In genomic region chr8:91530656-91531055, GRCm38 (mm10) we compare ENCODE assay signal across 24 mouse cellular contexts.
DNase-seq lines count a peak whose midpoint lies in the region; ATAC-seq and TF ChIP-seq lines count a peak whose summit lies in the region.
"Had no signal": no experiment of that assay in that cellular context is flagged by ENCODE, and none has a peak within 500 bp of the region (broad histone marks: within the 10 kb centered on the region; RNA-seq: fewer than 3 reads in every experiment).

No protein-coding gene starts in this region.

- H3K27me3 ChIP-seq in kidney, adult 2 months (replicated peaks; ENCODE audit: control insufficient read depth, insufficient read depth, low read length): no peaks in the 10 kb centered on the region
- H3K27me3 ChIP-seq in kidney, embryonic 15.5 days: peaks cover 30% of the 10 kb centered on the region
- no peaks in the 10 kb centered on the region for H3K27me3 ChIP-seq in liver, adult 2 months (ENCODE audit: control insufficient read depth, insufficient read depth, low read length)
- H3K27me3 ChIP-seq: CH12.LX, Patski had no signal

- H3K4me3 ChIP-seq in kidney, adult 2 months (ENCODE audit: insufficient read depth, low read depth, low read length): no peak overlapping the region
- no peak overlapping the region for H3K4me3 ChIP-seq in kidney, embryonic 15.5 days (replicated peaks)
- no peak overlapping the region for H3K4me3 ChIP-seq in liver, adult 2 months (ENCODE audit: insufficient read depth, low read depth, low read length)
- H3K4me3 ChIP-seq: embryonic facial prominence, embryonic 10.5 days; embryonic facial prominence, embryonic 12.5 days; forebrain, embryonic 13.5 days; forebrain, embryonic 15.5 days had no signal

- no peak for TF ChIP-seq POLR2A in kidney, adult 2 months (IDR thresholded peaks at IDR 0.05; ENCODE audit: low read depth, low read length)
- no peak for TF ChIP-seq POLR2A in liver, adult 2 months (IDR thresholded peaks at IDR 0.05; ENCODE audit: extremely low read depth, insufficient read depth, low read length)

- WGBS in kidney, adult 2 months: 66% methylated on average over 8 of the region's 8 CpGs
- 78% methylated on average over 8 of the region's 8 CpGs for WGBS in kidney, embryonic 15.5 days
- 78% methylated on average over 8 of the region's 8 CpGs for WGBS in liver, adult 2 months

- H3K4me1 ChIP-seq in kidney, adult 2 months (ENCODE audit: control insufficient read depth, insufficient read depth, low read length): peaks cover 5% of the 10 kb centered on the region; the same call in 1 of the 2 replicates
- H3K4me1 ChIP-seq in kidney, embryonic 15.5 days: peaks cover 38% of the 10 kb centered on the region
- H3K4me1 ChIP-seq in liver, adult 2 months (ENCODE audit: control insufficient read depth, insufficient read depth, low read length): peaks cover 15% of the 10 kb centered on the region

- H3K27ac ChIP-seq in kidney, adult 2 months (ENCODE audit: insufficient read depth, low read depth, low read length): peak overlapping the region; percentile 52; the same call in 1 of the 2 replicates
- H3K27ac ChIP-seq in kidney, embryonic 15.5 days: no peak overlapping the region
- peak overlapping the region; percentile 55 for H3K27ac ChIP-seq in liver, adult 2 months (replicated peaks; ENCODE audit: insufficient read depth, low read depth, low read length)
- H3K27ac ChIP-seq: embryonic facial prominence, embryonic 10.5 days; embryonic facial prominence, embryonic 12.5 days; forebrain, embryonic 13.5 days; forebrain, embryonic 15.5 days had no signal

- no peaks in the 10 kb centered on the region for H3K9me3 ChIP-seq in kidney, embryonic 15.5 days (replicated peaks)
- H3K9me3 ChIP-seq: embryonic facial prominence, embryonic 10.5 days; embryonic facial prominence, embryonic 12.5 days; forebrain, embryonic 13.5 days; forebrain, embryonic 15.5 days; G1E had no signal

- ATAC-seq in kidney, embryonic 15.5 days (replicated peaks; ENCODE audit: low FRiP score): no peak
- ATAC-seq: activated CD4-positive, CD25-positive, alpha-beta regulatory T cell, adult 4 months; CD4-positive, CD25-positive, alpha-beta regulatory T cell, adult 4 months; forebrain, embryonic 13.5 days; forebrain, embryonic 15.5 days; Patski had no signal

- no peak for TF ChIP-seq CTCF in kidney, adult 2 months (conservative IDR thresholded peaks at IDR 0.05; ENCODE audit: insufficient read depth, insufficient read length, low read depth, low read length)
- TF ChIP-seq CTCF in liver, adult 2 months (IDR thresholded peaks at IDR 0.05; ENCODE audit: low read depth, low read length): no peak

- peak; percentile 64 for DNase-seq in kidney, adult 2 months
- DNase-seq in kidney, adult 9 months: peak; percentile 62
- DNase-seq in kidney, postnatal 10 days: no peak
- DNase-seq in liver, adult 2 months (ENCODE audit: extremely low read depth, low read depth, low spot score): no peak
- DNase-seq in liver: no peak
- DNase-seq: adrenal gland, adult 8-10 months; adrenal gland, postnatal 14 days; adrenal gland, postnatal 36 days; B cell, adult 2 months; cerebellum, adult 11-12 months; cerebellum, adult 2 months; cerebellum, adult 9-10 months; cerebellum, postnatal 10 days; cerebellum, postnatal 25 days had no signal

- H3K36me3 ChIP-seq in kidney, adult 2 months (ENCODE audit: control insufficient read depth, insufficient read depth, low read length): no peaks in the 10 kb centered on the region
- H3K36me3 ChIP-seq in kidney, embryonic 15.5 days: no peaks in the 10 kb centered on the region
- H3K36me3 ChIP-seq in liver, adult 2 months (ENCODE audit: control insufficient read depth, insufficient read depth, low read length): no peaks in the 10 kb centered on the region
- H3K36me3 ChIP-seq: embryonic facial prominence, embryonic 10.5 days; embryonic facial prominence, embryonic 12.5 days; forebrain, embryonic 15.5 days had no signal

- no peak overlapping the region for H3K4me2 ChIP-seq in kidney, embryonic 15.5 days
- H3K4me2 ChIP-seq: embryonic facial prominence, embryonic 12.5 days; forebrain, embryonic 13.5 days; forebrain, embryonic 15.5 days had no signal

- no peaks in the 10 kb centered on the region; the same call in 1 of the 2 replicates for H3K79me2 ChIP-seq in liver, adult 2 months (ENCODE audit: control insufficient read depth, insufficient read depth, low read length)

- H3K9ac ChIP-seq in kidney, embryonic 15.5 days: no peak overlapping the region
- no peak overlapping the region for H3K9ac ChIP-seq in liver, adult 2 months (ENCODE audit: low read depth, low read length)
- H3K9ac ChIP-seq: embryonic facial prominence, embryonic 12.5 days; forebrain, embryonic 13.5 days; forebrain, embryonic 15.5 days had no signal

Comparison
In these comparisons a context has a peak if more than half of its experiments do, and no peak if none do; other contexts are left out.
1. DNase-seq: peak in kidney, adult 2 months (single experiment) and kidney, adult 9 months (single experiment); none in kidney, postnatal 10 days (single experiment), liver, adult 2 months (single experiment) and liver (single experiment).